Mouse (Mus musculus) WW6 (cell line): ENCODE measurements around the gene Kcnmb4.

Source experiments
- DNase-seq: peaks from one replicate; pipeline ENCODE4 v3.0.0-alpha.2; 2013; ENCODE audit warnings: low read depth, low spot score

Kcnmb4 gene

GRCm38 (mm10) chr10:116452771-116453170 is 20.9 kb downstream of the Kcnmb4 start:
- no peak for DNase-seq

GRCm38 (mm10) chr10:116450621-116451020 is 23.1 kb downstream of the Kcnmb4 start:
- no peak for DNase-seq

- DNase-seq: no peak
Measured at GRCm38 (mm10) chr10:116448166-116448565, 25.5 kb downstream of the Kcnmb4 start.

GRCm38 (mm10) chr10:116447176-116447575 is 26.5 kb downstream of the Kcnmb4 start:
- DNase-seq: no peak

- no peak for DNase-seq
Measured at GRCm38 (mm10) chr10:116446040-116446439, 27.6 kb downstream of the Kcnmb4 start.

- DNase-seq: no peak
Measured at GRCm38 (mm10) chr10:116444826-116445225, 28.9 kb downstream of the Kcnmb4 start.

- DNase-seq: no peak
Measured at GRCm38 (mm10) chr10:116444371-116444770, 29.3 kb downstream of the Kcnmb4 start.

GRCm38 (mm10) chr10:116440946-116441345 is 32.7 kb downstream of the Kcnmb4 start:
- no peak for DNase-seq

GRCm38 (mm10) chr10:116440088-116440487 is 33.6 kb downstream of the Kcnmb4 start:
- DNase-seq: no peak

- DNase-seq: no peak
Measured at GRCm38 (mm10) chr10:116435455-116435854, 38.2 kb downstream of the Kcnmb4 start.

GRCm38 (mm10) chr10:116432421-116432820 is 41.3 kb downstream of the Kcnmb4 start:
- DNase-seq: no peak

- no peak for DNase-seq
Measured at GRCm38 (mm10) chr10:116428026-116428780, 45.5 kb downstream of the Kcnmb4 start.

- no peak for DNase-seq
Measured at GRCm38 (mm10) chr10:116426176-116426575, 47.5 kb downstream of the Kcnmb4 start.

- no peak for DNase-seq
Measured at GRCm38 (mm10) chr10:116424921-116425320, 48.8 kb downstream of the Kcnmb4 start.

- no peak for DNase-seq
Measured at GRCm38 (mm10) chr10:116422551-116422950, 51.1 kb downstream of the Kcnmb4 start.

GRCm38 (mm10) chr10:116420976-116421375 is 52.7 kb downstream of the Kcnmb4 start:
- DNase-seq: no peak

GRCm38 (mm10) chr10:116418121-116418726 is 55.5 kb downstream of the Kcnmb4 start:
- DNase-seq: no peak

- no peak for DNase-seq
Measured at GRCm38 (mm10) chr10:116416726-116417125, 57.0 kb downstream of the Kcnmb4 start.

GRCm38 (mm10) chr10:116416142-116416541 is 57.5 kb downstream of the Kcnmb4 start:
- DNase-seq: no peak

GRCm38 (mm10) chr10:116410826-116411225 is 62.9 kb downstream of the Kcnmb4 start:
- no peak for DNase-seq

- no peak for DNase-seq
Measured at GRCm38 (mm10) chr10:116407684-116408359, 65.9 kb downstream of the Kcnmb4 start.

GRCm38 (mm10) chr10:116405011-116405410 is 68.7 kb downstream of the Kcnmb4 start:
- DNase-seq: no peak

- no peak for DNase-seq
Measured at GRCm38 (mm10) chr10:116403679-116404078, 70.0 kb downstream of the Kcnmb4 start.
